Mouse (Mus musculus): Measurements from ENCODE around the gene Gpatch3. TPM values are rescaled to one million over a fixed set of nuclear protein-coding genes. Genes with fewer than 3 reads are reported as not detected.

Gene Gpatch3
- polyA plus RNA-seq, 1 experiment from 2014 or later = 8.7 TPM

- ATAC-seq (ENCODE audit: low FRiP score) = no peak
- no peaks in the 10 kb centered on the region for H3K27me3 ChIP-seq
- H3K4me1 ChIP-seq = no peaks in the 10 kb centered on the region
- no peak overlapping the region for H3K9ac ChIP-seq
- H3K36me3 ChIP-seq (replicated peaks) = no peaks in the 10 kb centered on the region
- no peak overlapping the region for H3K4me3 ChIP-seq (replicated peaks)
- WGBS = 79% methylated on average over 4 of the region's 4 CpGs
- no peaks in the 10 kb centered on the region for H3K9me3 ChIP-seq
- no peak overlapping the region for H3K4me2 ChIP-seq
- no peak overlapping the region for H3K27ac ChIP-seq
These were observed 12.9 kb upstream of the Gpatch3 start for GRCm38 (mm10) chr4:133561622-133562021.

GRCm38 (mm10) chr4:133563123-133563571 is 11.4 kb upstream of the Gpatch3 start:
- no peaks in the 10 kb centered on the region for H3K36me3 ChIP-seq (replicated peaks)
- H3K4me1 ChIP-seq = no peaks in the 10 kb centered on the region
- H3K9me3 ChIP-seq = no peaks in the 10 kb centered on the region
- H3K9ac ChIP-seq = no peak overlapping the region
- no peaks in the 10 kb centered on the region for H3K27me3 ChIP-seq
- 81% methylated on average over 11 of the region's 11 CpGs for WGBS
- H3K27ac ChIP-seq = no peak overlapping the region
- no peak overlapping the region for H3K4me2 ChIP-seq
- no peak for ATAC-seq (ENCODE audit: low FRiP score)
- H3K4me3 ChIP-seq (replicated peaks) = no peak overlapping the region

DNA sequence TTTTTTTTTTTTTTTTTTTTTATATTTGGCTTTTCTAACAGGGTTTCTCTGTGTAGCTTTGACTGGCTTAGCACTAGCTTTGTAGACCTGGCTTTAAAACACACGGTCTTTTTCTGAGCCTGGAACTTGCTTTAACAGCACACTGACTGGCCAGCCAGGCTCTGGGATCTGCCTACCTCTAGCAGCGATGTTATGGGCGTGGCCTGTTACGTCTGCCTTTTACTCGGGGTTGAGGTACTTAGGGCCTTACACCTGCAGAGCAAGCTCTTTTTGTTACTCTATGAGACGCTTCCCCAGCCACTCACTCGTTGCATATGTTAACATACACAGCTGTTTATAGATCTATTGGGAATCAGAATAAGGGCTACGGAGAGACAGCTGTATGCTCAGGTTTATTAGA is 7.3 kb upstream of the Gpatch3 start:
- WGBS = 36% methylated on average over 8 of the region's 8 CpGs
- Histone ChIP-seq H3K36me3 (replicated peaks) (no peaks in the 10 kb centered on the region), H3K27ac (no peak overlapping the region), H3K9me3 (no peaks in the 10 kb centered on the region), H3K4me2 (no peak overlapping the region), H3K4me3 (replicated peaks) (no peak overlapping the region), H3K4me1 (no peaks in the 10 kb centered on the region), H3K9ac (no peak overlapping the region), H3K27me3 (no peaks in the 10 kb centered on the region)
- no peak for ATAC-seq (ENCODE audit: low FRiP score)

DNA sequence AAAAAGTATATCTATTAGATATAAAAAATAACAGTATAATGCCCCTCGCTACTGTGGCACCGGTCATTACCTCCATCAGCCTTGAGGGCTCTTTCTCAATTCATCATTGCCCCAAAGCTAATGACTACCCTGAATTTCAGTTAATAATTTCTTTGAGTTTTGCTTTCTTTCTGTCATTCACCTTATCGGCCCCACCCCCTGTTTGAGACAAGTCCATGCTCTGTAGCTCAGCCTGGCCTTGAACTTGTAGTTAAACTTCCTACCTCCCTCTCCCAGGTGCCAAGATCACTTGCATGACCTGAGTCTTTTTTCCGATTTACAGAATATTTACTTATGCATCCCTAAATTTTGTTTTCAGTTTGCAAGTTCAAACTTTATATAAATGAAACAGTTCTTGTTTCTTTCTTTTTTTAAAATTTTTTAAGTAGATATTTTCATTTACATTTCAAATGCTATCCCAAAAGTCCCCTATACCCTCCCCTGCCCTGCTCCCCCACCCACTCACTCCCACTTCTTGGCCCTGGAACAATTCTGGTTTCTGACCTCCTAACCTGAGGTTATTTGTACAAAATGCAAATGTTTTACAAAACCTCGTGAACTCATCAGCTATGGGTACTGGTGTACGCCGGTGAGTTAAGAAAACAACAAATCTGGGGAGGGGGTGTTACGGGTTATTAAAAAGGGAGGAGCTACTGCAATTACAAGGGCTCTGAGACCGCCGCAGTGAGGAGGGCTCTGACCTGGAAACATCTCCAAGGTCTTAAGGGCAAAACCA is 5.1 kb upstream of the Gpatch3 start:
- H3K4me3 ChIP-seq (replicated peaks) = no peak overlapping the region
- H3K36me3 ChIP-seq (replicated peaks) = no peaks in the 10 kb centered on the region
- H3K27ac ChIP-seq = no peak overlapping the region
- H3K9ac ChIP-seq = no peak overlapping the region
- no peak for ATAC-seq (ENCODE audit: low FRiP score)
- H3K4me2 ChIP-seq = no peak overlapping the region
- WGBS = 84% methylated on average over 10 of the region's 10 CpGs
- H3K4me1 ChIP-seq = peaks cover 5% of the 10 kb centered on the region; the same call in 1 of the 2 replicates
- H3K9me3 ChIP-seq = no peaks in the 10 kb centered on the region
- H3K27me3 ChIP-seq = no peaks in the 10 kb centered on the region

GRCm38 (mm10) chr4:133570066-133570466 is 4.5 kb upstream of the Gpatch3 start:
- Histone ChIP-seq H3K27ac (no peak overlapping the region), H3K4me2 (no peak overlapping the region), H3K36me3 (replicated peaks) (no peaks in the 10 kb centered on the region), H3K9ac (no peak overlapping the region), H3K9me3 (no peaks in the 10 kb centered on the region), H3K4me3 (replicated peaks) (no peak overlapping the region), H3K27me3 (no peaks in the 10 kb centered on the region), H3K4me1 (peaks cover 6% of the 10 kb centered on the region)
- 65% methylated on average over 10 of the region's 10 CpGs for WGBS
- no peak for ATAC-seq (ENCODE audit: low FRiP score)

- H3K27me3 ChIP-seq = no peaks in the 10 kb centered on the region
- H3K9ac ChIP-seq = peak overlapping the region; percentile 90
- peak overlapping the region; percentile 93 for H3K27ac ChIP-seq
- no peaks in the 10 kb centered on the region for H3K9me3 ChIP-seq
- peaks cover 18% of the 10 kb centered on the region for H3K36me3 ChIP-seq (replicated peaks)
- WGBS = under 1% methylated on average over 41 of the region's 41 CpGs
- H3K4me1 ChIP-seq = peaks cover 16% of the 10 kb centered on the region
- no peak; the same call in 1 of the 2 replicates for ATAC-seq (ENCODE audit: low FRiP score)
- peak overlapping the region; percentile 99 for H3K4me3 ChIP-seq (replicated peaks)
- peak overlapping the region; percentile 93 for H3K4me2 ChIP-seq
These were observed 278 bp downstream of the Gpatch3 start for GRCm38 (mm10) chr4:133574843-133575202.

DNA sequence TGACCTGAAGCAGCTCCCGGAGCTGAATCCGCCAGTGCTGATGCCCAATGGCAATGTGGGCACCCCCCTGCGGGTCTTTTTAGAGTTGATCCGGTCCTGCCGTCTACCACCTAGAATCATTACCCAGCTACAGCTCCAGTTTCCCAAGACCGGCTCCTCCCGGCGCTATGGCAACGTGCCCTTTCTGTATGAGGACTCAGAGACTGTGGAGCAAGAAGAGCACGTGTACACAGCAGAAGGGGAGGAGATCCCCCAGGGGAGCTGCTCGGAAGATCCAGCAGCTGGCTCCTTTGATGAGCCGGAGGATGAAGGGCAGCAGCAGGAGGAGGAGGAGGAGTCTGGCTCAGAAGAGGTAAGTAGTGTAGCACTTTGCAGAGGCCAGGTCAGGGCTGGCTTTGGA is 3.4 kb downstream of the Gpatch3 start:
- H3K9me3 ChIP-seq = no peaks in the 10 kb centered on the region
- no peak overlapping the region for H3K9ac ChIP-seq
- peaks cover 16% of the 10 kb centered on the region for H3K4me1 ChIP-seq
- peaks cover 43% of the 10 kb centered on the region for H3K36me3 ChIP-seq (replicated peaks)
- no peak overlapping the region for H3K4me3 ChIP-seq (replicated peaks)
- ATAC-seq (ENCODE audit: low FRiP score) = no peak
- no peak overlapping the region for H3K4me2 ChIP-seq
- WGBS = 80% methylated on average over 12 of the region's 12 CpGs
- no peaks in the 10 kb centered on the region for H3K27me3 ChIP-seq
- no peak overlapping the region for H3K27ac ChIP-seq

GRCm38 (mm10) chr4:133583690-133584058 is 9.1 kb downstream of the Gpatch3 start:
- H3K36me3 ChIP-seq (replicated peaks) = peaks cover 66% of the 10 kb centered on the region
- WGBS = 67% methylated on average over 6 of the region's 6 CpGs
- H3K9ac ChIP-seq = peak overlapping the region; percentile 75
- peak; percentile 30; the same call in 1 of the 2 replicates for ATAC-seq (ENCODE audit: low FRiP score)
- H3K27ac ChIP-seq = peak overlapping the region; percentile 57; the same call in 1 of the 2 replicates
- H3K9me3 ChIP-seq = no peaks in the 10 kb centered on the region
- H3K4me1 ChIP-seq = peaks cover 16% of the 10 kb centered on the region
- H3K4me3 ChIP-seq (replicated peaks) = peak overlapping the region; percentile 87
- H3K27me3 ChIP-seq = no peaks in the 10 kb centered on the region
- H3K4me2 ChIP-seq = peak overlapping the region; percentile 100

- peaks cover 16% of the 10 kb centered on the region for H3K4me1 ChIP-seq
- no peaks in the 10 kb centered on the region for H3K9me3 ChIP-seq
- H3K27me3 ChIP-seq = no peaks in the 10 kb centered on the region
- WGBS = 1% methylated on average over 65 of the region's 65 CpGs
- H3K36me3 ChIP-seq (replicated peaks) = peaks cover 66% of the 10 kb centered on the region
- ATAC-seq (ENCODE audit: low FRiP score) = peak; percentile 84
- peak within 1 kb of the TSS; percentile 100 for H3K4me2 ChIP-seq
- peak within 1 kb of the TSS; percentile 61; the same call in 1 of the 2 replicates for H3K27ac ChIP-seq
- H3K4me3 ChIP-seq (replicated peaks) = peak within 1 kb of the TSS; percentile 87
- peak within 1 kb of the TSS; percentile 75 for H3K9ac ChIP-seq
These were observed 9.8 kb downstream of the Gpatch3 start, which contains the start of gene Gpn2 for GRCm38 (mm10) chr4:133584059-133584951. Gene Gpn2, plus strand, starts transcription at chr4:133584362.

DNA sequence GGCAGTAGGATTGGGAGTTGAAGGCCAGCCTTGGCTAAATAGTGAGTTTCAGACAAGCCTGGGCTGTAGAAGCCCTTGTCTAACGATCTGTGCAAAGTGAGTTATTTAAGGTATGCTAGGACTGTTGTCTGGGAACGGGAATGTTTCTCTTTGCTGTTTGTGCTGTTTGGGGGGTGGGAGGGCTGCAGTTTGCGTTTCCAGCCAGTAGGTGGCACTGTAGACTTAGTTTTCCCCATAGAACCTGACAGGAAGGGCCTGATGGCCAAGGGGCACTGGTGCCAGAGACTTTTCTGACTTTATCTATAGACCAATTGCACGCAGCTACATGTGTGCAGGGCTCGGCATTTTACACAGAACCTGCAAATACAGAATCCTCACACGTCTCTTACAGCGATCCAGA is 18.0 kb downstream of the Gpatch3 start:
- WGBS = 32% methylated on average over 7 of the region's 7 CpGs
- H3K4me1 ChIP-seq = no peaks in the 10 kb centered on the region
- peaks cover 6% of the 10 kb centered on the region; the same call in 1 of the 2 replicates for H3K27me3 ChIP-seq

GRCm38 (mm10) chr4:133595538-133595937 is 21.0 kb downstream of the Gpatch3 start:
- Histone ChIP-seq H3K36me3 (replicated peaks) (peaks cover 29% of the 10 kb centered on the region), H3K9me3 (no peaks in the 10 kb centered on the region), H3K4me2 (no peak overlapping the region), H3K9ac (no peak overlapping the region), H3K4me3 (replicated peaks) (no peak overlapping the region), H3K27ac (no peak overlapping the region), H3K27me3 (peaks cover 35% of the 10 kb centered on the region), H3K4me1 (peaks cover 13% of the 10 kb centered on the region)
- WGBS = 75% methylated on average over 7 of the region's 7 CpGs
- ATAC-seq (ENCODE audit: low FRiP score) = no peak

More for the DNA sequence above, 18.0 kb downstream of the Gpatch3 start:
- Histone ChIP-seq H3K9ac (no peak overlapping the region), H3K4me3 (replicated peaks) (no peak overlapping the region), H3K4me2 (no peak overlapping the region), H3K9me3 (no peaks in the 10 kb centered on the region), H3K36me3 (replicated peaks) (peaks cover 59% of the 10 kb centered on the region), H3K27ac (no peak overlapping the region)
- no peak for ATAC-seq (ENCODE audit: low FRiP score)

DNA sequence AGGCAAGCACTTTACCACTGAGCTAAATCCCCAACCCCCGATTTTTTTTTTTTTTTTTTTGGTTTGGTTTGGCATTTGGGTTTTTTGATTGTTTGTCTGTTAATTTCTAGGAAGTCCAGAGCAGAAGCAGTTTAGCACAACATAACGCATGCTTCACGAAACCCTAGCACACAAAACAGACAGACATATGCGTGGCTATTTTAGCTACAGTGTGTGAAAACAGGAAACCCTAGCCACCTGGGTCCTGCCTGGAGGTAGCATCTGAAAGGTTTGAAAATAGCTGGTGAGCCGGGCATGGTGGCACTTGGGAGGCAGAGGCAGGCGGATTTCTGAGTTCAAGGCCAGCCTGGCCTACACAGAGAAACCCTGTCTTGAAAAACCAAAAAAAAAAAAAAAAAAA is 21.5 kb downstream of the Gpatch3 start:
- Histone ChIP-seq H3K4me1 (peaks cover 13% of the 10 kb centered on the region), H3K27ac (no peak overlapping the region), H3K4me2 (no peak overlapping the region), H3K27me3 (peaks cover 40% of the 10 kb centered on the region), H3K9me3 (no peaks in the 10 kb centered on the region), H3K36me3 (replicated peaks) (peaks cover 24% of the 10 kb centered on the region), H3K9ac (no peak overlapping the region), H3K4me3 (replicated peaks) (no peak overlapping the region)
- ATAC-seq (ENCODE audit: low FRiP score) = no peak
- 86% methylated on average over 6 of the region's 6 CpGs for WGBS

All from forebrain, embryonic 12.5 days (tissue).